Mouse (Mus musculus) G1E (cell line): Measurements from ENCODE around the gene Rsph10b. TPM values are rescaled to one million over a fixed set of nuclear protein-coding genes. Genes with fewer than 3 reads are reported as not detected.

Experiments used
- ATAC-seq: 2 replicates; pipeline ENCODE4 v1.8.0; 2016; ENCODE audit warnings: mild to moderate bottlenecking; ENCODE audit not compliant: insufficient number of reproducible peaks, poor library complexity, low FRiP score, severe bottlenecking; ENCODE audit errors: extremely low read depth
- DNase-seq: peaks from one replicate; pipeline ENCODE4 v3.0.0; 2012; ENCODE audit warnings: low spot score
- H3K27me3 ChIP-seq: 2 replicates; pipeline ENCODE4 v1.6.1; 2012; ENCODE audit warnings: mild to moderate bottlenecking, low read length, inconsistent platforms; ENCODE audit not compliant: insufficient read depth
- H3K36me3 ChIP-seq: replicated peaks from 2 replicates; pipeline ENCODE3; 2012; ENCODE audit warnings: mild to moderate bottlenecking, inconsistent platforms
- H3K4me1 ChIP-seq: 2 replicates; pipeline ENCODE4 v1.6.1; 2012; ENCODE audit warnings: low read depth, low read length, inconsistent platforms, mixed read lengths; ENCODE audit not compliant: insufficient read depth
- H3K4me3 ChIP-seq: 2 replicates; pipeline ENCODE4 v1.5.1; 2012; ENCODE audit warnings: low read depth, mild to moderate bottlenecking, inconsistent platforms, low read length, moderate library complexity, mixed read lengths
- H3K9me3 ChIP-seq: replicated peaks from 2 replicates; pipeline ENCODE4 v1.6.1; 2012; ENCODE audit warnings: inconsistent platforms
- CTCF ChIP-seq: IDR thresholded peaks from 2 replicates; pipeline ENCODE4 v1.5.1; 2012; ENCODE audit warnings: low read depth, low read length, inconsistent platforms, mixed read lengths
- GATA1 ChIP-seq: IDR thresholded peaks from 2 replicates; pipeline ENCODE4 v1.6.1; 2012; ENCODE audit warnings: borderline replicate concordance, low read length, inconsistent platforms, mixed read lengths
- GATA2 ChIP-seq: IDR thresholded peaks from 2 replicates; pipeline ENCODE4 v1.6.1; 2012; ENCODE audit warnings: low read depth, low read length, inconsistent platforms, borderline replicate concordance
- POLR2AphosphoS5 ChIP-seq: IDR thresholded peaks from 2 replicates; pipeline ENCODE4 v1.6.1; 2012; ENCODE audit warnings: low read depth, low read length, inconsistent platforms; ENCODE audit not compliant: insufficient replicate concordance
- TAL1 ChIP-seq: conservative IDR thresholded peaks from 2 replicates; pipeline ENCODE4 v1.6.1; 2012; ENCODE audit warnings: low read depth, low read length, inconsistent platforms, mixed read lengths
- polyA plus RNA-seq: library from polyadenylated mRNA; stranded (reverse); fragments of >175 nt; gene quantifications from 2 replicates; pipeline ENCODE4 v1.2.3, GENCODE M21; 2012
- total RNA-seq, 2 experiments: library from RNA; stranded (forward) in 1 of 2; stranded (reverse) in 1 of 2; fragments of 200-1000 nt in 1 of 2; fragments of >200 nt in 1 of 2; fragmentation: Nextera tagmentation in 1 of 2; gene quantifications; 2 replicates each; pipeline ENCODE4 v1.2.3; 2014 to 2017

Rsph10b gene
- total and polyA plus RNA-seq, 3 experiments: 1.7 TPM; not detected in 2

DNA sequence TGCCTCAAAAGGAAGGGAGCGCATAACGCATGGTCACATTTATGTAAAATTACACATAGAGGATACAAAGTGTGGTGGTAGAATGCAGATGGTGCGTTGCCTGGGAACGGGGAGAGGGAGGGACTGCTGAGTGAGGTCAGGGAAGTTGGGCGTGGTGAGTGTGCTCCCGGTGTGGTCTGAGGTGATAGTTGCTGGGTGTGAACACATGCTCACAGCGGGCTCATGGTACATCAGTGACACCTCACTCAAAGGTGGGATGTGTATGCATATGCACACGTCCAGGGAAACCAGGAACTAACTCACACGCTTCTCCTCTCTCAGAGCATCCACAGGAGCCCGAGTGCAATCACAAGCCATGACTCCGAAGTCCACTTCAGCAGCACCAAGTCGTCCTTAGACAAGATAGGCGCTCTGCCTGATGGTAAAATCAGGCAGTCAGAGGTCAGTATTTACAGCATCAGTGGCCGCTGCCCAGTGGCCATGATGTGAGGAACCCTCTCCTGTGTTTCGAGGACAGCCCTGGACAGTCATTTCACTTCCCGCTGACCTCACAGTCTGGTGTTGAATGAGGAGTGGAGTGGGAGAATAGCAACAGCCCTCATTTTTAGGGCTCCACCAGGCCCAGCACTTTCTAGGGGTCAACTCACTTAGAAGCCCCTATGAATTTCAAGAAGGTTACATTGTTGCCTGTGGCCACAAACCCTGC is 44.0 kb downstream of the Rsph10b start:
- Histone ChIP-seq H3K4me3 (no peak overlapping the region), H3K4me1 (peaks cover 27% of the 10 kb centered on the region)
- no peak for ATAC-seq

GRCm38 (mm10) chr5:143980858-143981257 is 48.0 kb downstream of the Rsph10b start:
- ATAC-seq (no peak), DNase-seq (no peak)
- Histone ChIP-seq H3K9me3 (no peaks in the 10 kb centered on the region), H3K27me3 (no peaks in the 10 kb centered on the region), H3K4me1 (peaks cover 11% of the 10 kb centered on the region), H3K4me3 (no peak overlapping the region), H3K36me3 (peaks cover 47% of the 10 kb centered on the region)
- TF ChIP-seq POLR2AphosphoS5 (no peak), GATA2 (no peak), CTCF (no peak), GATA1 (no peak)

More for the DNA sequence above, 44.0 kb downstream of the Rsph10b start:
- DNase-seq: no peak
- H3K36me3 ChIP-seq: peaks cover 11% of the 10 kb centered on the region
- TF ChIP-seq TAL1 (no peak), GATA2 (no peak), CTCF (no peak), POLR2AphosphoS5 (no peak), GATA1 (no peak)
- no peaks in the 10 kb centered on the region for H3K9me3 ChIP-seq
- peaks cover 2% of the 10 kb centered on the region; the same call in 1 of the 2 replicates for H3K27me3 ChIP-seq

- no peak overlapping the region for H3K4me3 ChIP-seq
- H3K4me1 ChIP-seq: no peaks in the 10 kb centered on the region
- TF ChIP-seq TAL1 (no peak), POLR2AphosphoS5 (no peak), GATA1 (no peak), GATA2 (no peak), CTCF (no peak)
- H3K9me3 ChIP-seq: no peaks in the 10 kb centered on the region
- ATAC-seq (no peak), DNase-seq (no peak)
- H3K36me3 ChIP-seq: peaks cover 62% of the 10 kb centered on the region
- H3K27me3 ChIP-seq: no peaks in the 10 kb centered on the region
Observed at GRCm38 (mm10) chr5:143982361-143982760, 49.5 kb downstream of the Rsph10b start.

DNA sequence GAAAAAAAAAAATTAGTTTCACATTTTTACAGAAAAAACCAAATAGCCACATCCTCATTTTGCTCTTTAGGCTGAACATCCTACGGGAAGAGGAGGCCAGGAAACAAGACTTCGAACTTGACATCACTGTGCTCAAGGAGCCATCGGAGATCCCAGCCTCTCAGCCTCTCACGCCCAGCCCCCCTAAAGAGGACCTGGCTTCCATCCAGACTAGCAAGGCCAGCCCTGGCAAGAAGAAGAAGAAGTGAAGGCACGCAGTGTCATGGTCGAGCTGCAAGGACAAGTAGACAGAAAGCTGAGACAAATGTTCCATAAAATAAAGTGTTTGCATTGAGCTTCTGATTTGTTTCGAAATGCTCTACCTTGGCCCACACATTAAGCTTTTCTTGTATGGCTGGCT is 52.5 kb downstream of the Rsph10b start:
- DNase-seq (no peak), ATAC-seq (no peak)
- Histone ChIP-seq H3K27me3 (no peaks in the 10 kb centered on the region), H3K4me1 (0 out of 2 replicates have a peak, but pooled peaks cover 3% of the 10 kb centered on the region), H3K36me3 (peaks cover 92% of the 10 kb centered on the region), H3K9me3 (no peaks in the 10 kb centered on the region), H3K4me3 (no peak overlapping the region)
- TF ChIP-seq CTCF: no peak
- TF ChIP-seq GATA2: no peak
- TF ChIP-seq GATA1: no peak
- no peak for TF ChIP-seq TAL1
- no peak for TF ChIP-seq POLR2AphosphoS5

DNA sequence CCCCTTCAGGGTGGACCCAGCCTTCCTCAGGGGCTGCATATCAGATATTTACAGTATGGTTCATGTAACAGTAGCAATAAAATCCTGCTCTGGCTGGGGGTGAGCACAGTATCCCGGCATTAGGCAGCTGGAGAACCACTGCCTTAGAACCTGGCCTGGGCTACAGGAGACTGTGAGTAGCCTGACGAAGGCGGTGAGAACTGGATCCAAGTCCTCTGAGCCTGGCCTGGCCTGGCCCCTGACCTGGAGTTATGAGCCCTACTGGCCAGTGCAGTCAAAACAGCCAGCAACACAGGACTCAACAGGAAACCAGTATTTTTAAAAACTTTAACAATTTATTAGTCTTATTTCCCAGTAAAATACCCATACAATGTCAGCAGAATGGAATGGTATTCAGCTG is 54.8 kb downstream of the Rsph10b start:
- no peaks in the 10 kb centered on the region for H3K9me3 ChIP-seq
- 0 out of 2 replicates have a peak, but pooled peaks cover 3% of the 10 kb centered on the region for H3K4me1 ChIP-seq
- no peak for ATAC-seq
- DNase-seq: no peak
- TF ChIP-seq CTCF (no peak), GATA1 (no peak), POLR2AphosphoS5 (no peak), GATA2 (no peak), TAL1 (no peak)
- peaks cover 96% of the 10 kb centered on the region for H3K36me3 ChIP-seq
- H3K4me3 ChIP-seq: no peak overlapping the region
- no peaks in the 10 kb centered on the region for H3K27me3 ChIP-seq

- Histone ChIP-seq H3K4me1 (0 out of 2 replicates have a peak, but pooled peaks cover 3% of the 10 kb centered on the region), H3K36me3 (peaks cover 98% of the 10 kb centered on the region), H3K4me3 (no peak overlapping the region), H3K27me3 (no peaks in the 10 kb centered on the region), H3K9me3 (no peaks in the 10 kb centered on the region)
- ATAC-seq: no peak
- DNase-seq: no peak
- no peak for TF ChIP-seq TAL1
- no peak for TF ChIP-seq POLR2AphosphoS5
- no peak for TF ChIP-seq CTCF
Observed at GRCm38 (mm10) chr5:143989046-143989445, 56.2 kb downstream of the Rsph10b start.
